Mouse (Mus musculus) gonadal fat pad, adult 2 months (tissue): ENCODE data around the gene Pdxp. TPM values are rescaled to one million over a fixed set of nuclear protein-coding genes. Genes with fewer than 3 reads are reported as not detected.

ENCODE experiments used
- polyA plus RNA-seq: library from polyadenylated mRNA; depleted of rRNA; stranded (reverse); fragments of >200 nt; gene quantifications from 2 replicates; pipeline ENCODE4 v1.2.3, GENCODE M21; 2012; rRNA removed

The Pdxp gene
- polyA plus RNA-seq, 1 experiment: 8.8 TPM

Other genes with a start within 250 kb of the Pdxp start
- gene Elfn2, start 195.1 kb upstream of the Pdxp start, polyA plus RNA-seq: 0.16 and 0.32 TPM in 2 replicates
- gene Mfng, start 140.4 kb upstream of the Pdxp start, polyA plus RNA-seq: 55.5 and 73.8 TPM in 2 replicates
- gene Card10, start 110.9 kb upstream of the Pdxp start, polyA plus RNA-seq: 34.4 and 42.9 TPM in 2 replicates
- 80.3 and 115 TPM in 2 replicates for gene Cdc42ep1, start 71.3 kb upstream of the Pdxp start, polyA plus RNA-seq
- 2.4 and 5.9 TPM in 2 replicates for gene Lgals2, start 58.4 kb upstream of the Pdxp start, polyA plus RNA-seq
- 69.0 and 70.0 TPM in 2 replicates for gene Gga1, start 36.7 kb upstream of the Pdxp start, polyA plus RNA-seq
- not detected in 2 replicates for gene Gm49510, start 14.3 kb upstream of the Pdxp start, polyA plus RNA-seq
- 23.4 and 24.5 TPM in 2 replicates for gene Sh3bp1, start 14.2 kb upstream of the Pdxp start, polyA plus RNA-seq
- gene Lgals1, start 12.8 kb downstream of the Pdxp start, polyA plus RNA-seq: 1,886 and 3,971 TPM in 2 replicates
- gene Nol12, start 21.0 kb downstream of the Pdxp start, polyA plus RNA-seq: 28.1 and 30.2 TPM in 2 replicates
- gene Triobp, start 33.8 kb downstream of the Pdxp start, polyA plus RNA-seq: 57.0 and 69.1 TPM in 2 replicates
- gene H1f0, start 114.5 kb downstream of the Pdxp start, polyA plus RNA-seq: 71.6 and 91.7 TPM in 2 replicates
- 1.7 and 2.9 TPM in 2 replicates for gene Galr3, start 128.0 kb downstream of the Pdxp start, polyA plus RNA-seq
- 58.2 and 59.8 TPM in 2 replicates for gene Ankrd54, start 149.0 kb downstream of the Pdxp start, polyA plus RNA-seq
- gene Eif3l, start 161.3 kb downstream of the Pdxp start, polyA plus RNA-seq: 176 and 195 TPM in 2 replicates
- gene Micall1, start 195.0 kb downstream of the Pdxp start, polyA plus RNA-seq: 25.2 and 28.3 TPM in 2 replicates
- gene Polr2f, start 227.1 kb downstream of the Pdxp start, polyA plus RNA-seq: 41.4 and 56.3 TPM in 2 replicates
- 15.7 and 15.8 TPM in 2 replicates for gene 1700088E04Rik, start 227.3 kb downstream of the Pdxp start, polyA plus RNA-seq